Mouse (Mus musculus) T-helper 17 cell (primary cell): ENCODE measurements around the gene Ppp2r2c.

Experiments
- in situ Hi-C, 2 experiments: fragments of 300-600 bp; cut with MboI, MseI; formaldehyde crosslinking; loops; 1 replicate in 1 of 2; 2 replicates in 1 of 2; pipeline ENCODE4 v1.15.1; 2025; ENCODE audit warnings: high pct_unique_total_duplicates in 2 of 2

Gene Ppp2r2c

GRCm38 (mm10) chr5:36894604-36895368, 26.5 kb downstream of the Ppp2r2c start:
- in situ Hi-C loops: loop anchor here in 1 of 2 experiments (25.0 kb wide), 1 partner anchor 918 kb away; the partner anchor contains the start of gene Msx1

- in situ Hi-C loops: loop anchor here in 1 of 2 experiments (25.0 kb wide), 1 partner anchor 916 kb away; the partner anchor contains the start of gene Msx1
Observed at GRCm38 (mm10) chr5:36895621-36896573, 27.6 kb downstream of the Ppp2r2c start.

GRCm38 (mm10) chr5:36897999-36898398, 29.7 kb downstream of the Ppp2r2c start:
- in situ Hi-C loops: loop anchor here in 1 of 2 experiments (25.0 kb wide), 1 partner anchor 914 kb away; the partner anchor contains the start of gene Msx1

GRCm38 (mm10) chr5:36898415-36899109, 30.2 kb downstream of the Ppp2r2c start:
- in situ Hi-C loops: loop anchor here in 1 of 2 experiments (25.0 kb wide), 1 partner anchor 914 kb away; the partner anchor contains the start of gene Msx1

GRCm38 (mm10) chr5:36899392-36899791, 31.1 kb downstream of the Ppp2r2c start:
- in situ Hi-C loops: loop anchor here in 1 of 2 experiments (25.0 kb wide), 1 partner anchor 913 kb away; the partner anchor contains the start of gene Msx1

GRCm38 (mm10) chr5:36900189-36900619, 31.9 kb downstream of the Ppp2r2c start:
- in situ Hi-C loops: no loop called here

- in situ Hi-C loops: no loop called here
Observed at GRCm38 (mm10) chr5:36902807-36903206, 34.5 kb downstream of the Ppp2r2c start.

- in situ Hi-C loops: no loop called here
Observed at GRCm38 (mm10) chr5:36904131-36904530, 35.8 kb downstream of the Ppp2r2c start.

- in situ Hi-C loops: no loop called here
Observed at GRCm38 (mm10) chr5:36904703-36905102, 36.4 kb downstream of the Ppp2r2c start.

- in situ Hi-C loops: no loop called here
Observed at GRCm38 (mm10) chr5:36905216-36905615, 36.9 kb downstream of the Ppp2r2c start.

GRCm38 (mm10) chr5:36907695-36908094, 39.4 kb downstream of the Ppp2r2c start:
- in situ Hi-C loops: no loop called here

- in situ Hi-C loops: no loop called here
Observed at GRCm38 (mm10) chr5:36909545-36909944, 41.2 kb downstream of the Ppp2r2c start.

- in situ Hi-C loops: no loop called here
Observed at GRCm38 (mm10) chr5:36910980-36911379, 42.7 kb downstream of the Ppp2r2c start.

- in situ Hi-C loops: no loop called here
Observed at GRCm38 (mm10) chr5:36911759-36912352, 43.5 kb downstream of the Ppp2r2c start.

GRCm38 (mm10) chr5:36912602-36913310, 44.4 kb downstream of the Ppp2r2c start:
- in situ Hi-C loops: no loop called here

GRCm38 (mm10) chr5:36915256-36915655, 46.9 kb downstream of the Ppp2r2c start:
- in situ Hi-C loops: no loop called here

GRCm38 (mm10) chr5:36916581-36916980, 48.3 kb downstream of the Ppp2r2c start:
- in situ Hi-C loops: no loop called here

- in situ Hi-C loops: no loop called here
Observed at GRCm38 (mm10) chr5:36917245-36917644, 48.9 kb downstream of the Ppp2r2c start.

- in situ Hi-C loops: no loop called here
Observed at GRCm38 (mm10) chr5:36918016-36918415, 49.7 kb downstream of the Ppp2r2c start.

GRCm38 (mm10) chr5:36920072-36920471, 51.8 kb downstream of the Ppp2r2c start:
- in situ Hi-C loops: no loop called here
